Mouse (Mus musculus): ENCODE data around the gene Olfr745. TPM values are rescaled to one million over a fixed set of nuclear protein-coding genes. Genes with fewer than 3 reads are reported as not detected.

The Olfr745 gene
- not detected for total RNA-seq (2021)
- long read RNA-seq, experiment 1, result 0 reads
- long read RNA-seq, experiment 2, result 0 reads

GRCm38 (mm10) chr14:50639088-50639487, at the start of gene Olfr745:
TSS of gene Olfr745 (plus strand) at chr14:50639388.
- intact Hi-C loops (cut with DNase I), result no loop called here
- DNase-seq, result no peak

GRCm38 (mm10) chr14:50614579-50614978, 24.6 kb upstream of the Olfr745 start, which contains the start of gene Olfr744:
TSS of gene Olfr744 (plus strand) at chr14:50614879.
- DNase-seq, result no peak

GRCm38 (mm10) chr14:50646783-50647182, 7.6 kb downstream of the Olfr745 start, which contains the start of gene Olfr746:
TSS of gene Olfr746 (plus strand) at chr14:50647083.
- no peak for DNase-seq
- intact Hi-C loops (cut with DNase I), result no loop called here

More at GRCm38 (mm10) chr14:50614579-50614978, 24.6 kb upstream of the Olfr745 start, which contains the start of gene Olfr744:
- intact Hi-C loops (cut with DNase I), result no loop called here

GRCm38 (mm10) chr14:50693106-50693505, 53.9 kb downstream of the Olfr745 start, which contains the start of gene Olfr747:
TSS of gene Olfr747 (minus strand) at chr14:50693206.
- DNase-seq, result no peak

More at GRCm38 (mm10) chr14:50693106-50693505, 53.9 kb downstream of the Olfr745 start, which contains the start of gene Olfr747:
- intact Hi-C loops (cut with DNase I), result no loop called here

Other genes with a start within 250 kb of the Olfr745 start
- not detected for gene Olfr738, start 231.8 kb upstream of the Olfr745 start, total RNA-seq (2021)
- not detected for gene Olfr739, start 220.8 kb upstream of the Olfr745 start, total RNA-seq (2021)
- gene Olfr740, start 193.8 kb upstream of the Olfr745 start, total RNA-seq (2021), result not detected
- not detected for gene Olfr741, start 166.7 kb upstream of the Olfr745 start, total RNA-seq (2021)
- gene Olfr742, start 135.8 kb upstream of the Olfr745 start, total RNA-seq (2021), result not detected
- not detected for gene Olfr743, start 117.5 kb upstream of the Olfr745 start, total RNA-seq (2021)
- not detected for gene Olfr744, start 24.5 kb upstream of the Olfr745 start, total RNA-seq (2021)
- not detected for gene Olfr746, start 7.7 kb downstream of the Olfr745 start, total RNA-seq (2021)
- not detected for gene Olfr747, start 53.8 kb downstream of the Olfr745 start, total RNA-seq (2021)
- gene Olfr748, start 68.0 kb downstream of the Olfr745 start, total RNA-seq (2021), result not detected
- not detected for gene Olfr749, start 105.7 kb downstream of the Olfr745 start, total RNA-seq (2021)
- gene Ttc5, start 146.1 kb downstream of the Olfr745 start, total RNA-seq (2021), result 10 to 100 TPM; 18.1 to 24.3 TPM
- gene Ccnb1ip1, start 168.3 kb downstream of the Olfr745 start, total RNA-seq (2021), result not detected
- gene Parp2, start 168.5 kb downstream of the Olfr745 start, total RNA-seq (2021), result 10 to 100 TPM; 13.3 to 14.1 TPM
- 10 to 100 TPM; 10.4 to 15.5 TPM for gene Tep1, start 231.2 kb downstream of the Olfr745 start, total RNA-seq (2021)

Data from heart, postnatal 14 days (tissue).